Mouse (Mus musculus): ENCODE measurements at regions not wholly inside any gene's neighbourhood (a gene's known extent, or its start where the extent isn't known, plus 50 kb on each side); places are given as distances from the start of the nearest gene placed in this dataset.

DNA sequence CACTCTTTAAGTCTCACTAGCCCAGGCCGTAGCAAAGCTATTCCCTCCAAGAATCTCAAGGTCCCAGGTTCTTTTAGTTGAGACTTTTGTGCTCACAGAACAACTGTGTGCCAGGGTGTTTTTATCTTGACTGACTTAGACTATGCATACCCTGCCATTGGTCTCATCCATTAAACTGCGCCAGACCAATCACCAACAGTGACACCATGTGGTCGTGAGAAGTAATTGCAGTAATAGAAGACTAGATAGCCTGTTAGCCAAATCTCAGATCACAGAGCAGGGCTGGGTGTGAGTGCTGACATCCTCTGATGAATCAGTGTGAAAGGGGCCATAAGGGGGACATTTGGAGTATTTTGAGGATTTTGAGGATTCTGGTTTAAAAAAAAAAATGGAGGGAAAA lies 127.8 kb upstream of the Rpl38 start:
- no peak overlapping the region for H3K4me3 ChIP-seq (ENCODE audit: low read depth, low read length)
- H3K27ac ChIP-seq (replicated peaks; ENCODE audit: low read depth, low read length), result no peak overlapping the region
- no peaks in the 10 kb centered on the region for H3K27me3 ChIP-seq (replicated peaks; ENCODE audit: control insufficient read depth, insufficient read depth, low read length)
- peaks cover 11% of the 10 kb centered on the region; the same call in 1 of the 2 replicates for H3K4me1 ChIP-seq (ENCODE audit: control insufficient read depth, insufficient read depth, low read length)
- no peak overlapping the region for H3K4me2 ChIP-seq (ENCODE audit: low read depth, low read length)
- no peak for ATAC-seq (ENCODE audit: low read depth)
- H3K9me3 ChIP-seq (ENCODE audit: control insufficient read depth, low read length), result peaks cover 9% of the 10 kb centered on the region
- no peaks in the 10 kb centered on the region for H3K36me3 ChIP-seq (ENCODE audit: control insufficient read depth, insufficient read depth, low read length)
- WGBS, result 77% methylated on average over 3 of the region's 3 CpGs
- no peak for DNase-seq (ENCODE audit: low spot score)
- H3K9ac ChIP-seq (ENCODE audit: low read depth, low read length), result no peak overlapping the region

DNA sequence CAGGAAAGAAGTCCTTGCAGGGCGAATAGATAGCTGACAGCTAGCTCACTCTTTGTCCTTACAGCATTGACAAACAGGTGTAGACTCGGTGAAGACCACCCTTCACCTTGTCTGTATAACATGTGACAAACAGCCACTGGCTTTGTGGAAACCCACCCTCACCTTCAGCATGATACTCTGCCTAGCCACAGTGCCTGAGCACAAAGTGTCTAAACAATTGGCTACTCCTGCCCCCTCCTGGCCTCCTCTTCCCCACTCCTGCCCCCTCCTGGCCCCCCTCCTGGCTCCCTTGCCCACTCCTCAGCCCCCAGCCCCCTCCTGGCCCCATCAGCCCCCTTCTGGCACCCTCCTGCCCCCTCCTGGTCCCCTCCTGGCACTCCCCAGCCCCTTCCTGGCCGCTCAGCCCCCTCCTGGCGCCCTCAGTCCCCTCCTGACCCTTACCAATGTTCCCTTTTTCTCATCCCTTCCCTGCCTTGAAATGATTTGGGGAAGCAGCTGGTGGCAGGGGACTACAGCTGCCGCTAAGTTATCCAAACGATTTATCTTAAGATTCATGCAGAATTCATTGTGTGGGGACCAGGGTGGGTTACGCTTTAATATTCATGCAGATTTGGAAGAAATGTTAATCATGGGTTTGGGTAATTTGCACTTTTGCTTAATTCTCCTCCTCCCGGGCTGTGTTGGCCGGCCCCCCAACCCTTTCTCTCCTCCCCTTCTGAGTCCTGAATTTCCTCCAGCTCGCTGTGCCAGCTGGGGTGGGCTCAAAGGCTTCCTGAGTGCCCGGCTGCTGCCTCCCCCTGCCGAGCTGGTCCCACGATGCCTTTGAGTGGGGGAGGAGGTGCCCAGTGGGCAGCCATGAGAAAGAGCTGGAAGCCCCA lies 131.5 kb upstream of the Rpl38 start:
- H3K9ac ChIP-seq (ENCODE audit: low read depth, low read length), result peak overlapping the region; percentile 22; the same call in 1 of the 2 replicates
- H3K4me1 ChIP-seq (ENCODE audit: control insufficient read depth, insufficient read depth, low read length), result peaks cover 13% of the 10 kb centered on the region; the same call in 1 of the 2 replicates

DNA sequence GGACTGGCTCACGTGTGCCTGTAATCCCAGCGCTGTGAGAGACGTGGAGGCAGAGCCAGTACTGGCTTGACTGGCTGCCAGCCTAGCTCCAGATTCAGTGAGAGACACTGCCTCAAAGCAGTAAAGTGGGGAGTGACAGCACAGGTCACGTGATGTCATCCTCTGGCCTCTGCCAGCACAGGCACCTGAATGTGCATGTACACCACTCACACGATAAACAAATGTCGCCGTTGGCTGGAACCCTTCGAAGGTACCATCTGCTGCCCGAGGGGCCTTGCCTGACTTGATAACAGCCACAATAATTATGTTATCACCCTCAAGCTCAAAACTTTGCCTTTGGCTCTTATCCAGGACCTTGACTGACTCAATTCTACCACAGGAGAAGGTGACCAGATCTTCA lies 132.4 kb upstream of the Rpl38 start:
- peaks cover 8% of the 10 kb centered on the region for H3K9me3 ChIP-seq (ENCODE audit: control insufficient read depth, low read length)
- no peak overlapping the region for H3K4me3 ChIP-seq (ENCODE audit: low read depth, low read length)
- WGBS, result 91% methylated on average over 9 of the region's 9 CpGs
- H3K27ac ChIP-seq (replicated peaks; ENCODE audit: low read depth, low read length), result no peak overlapping the region
- H3K36me3 ChIP-seq (ENCODE audit: control insufficient read depth, insufficient read depth, low read length), result no peaks in the 10 kb centered on the region
- no peak overlapping the region for H3K4me2 ChIP-seq (ENCODE audit: low read depth, low read length)
- ATAC-seq (ENCODE audit: low read depth) (no peak), DNase-seq (ENCODE audit: low spot score) (no peak)
- H3K27me3 ChIP-seq (replicated peaks; ENCODE audit: control insufficient read depth, insufficient read depth, low read length), result no peaks in the 10 kb centered on the region
- no peak overlapping the region for H3K9ac ChIP-seq (ENCODE audit: low read depth, low read length)
- H3K4me1 ChIP-seq (ENCODE audit: control insufficient read depth, insufficient read depth, low read length), result peaks cover 13% of the 10 kb centered on the region; the same call in 1 of the 2 replicates

More for the DNA sequence above, 131.5 kb upstream of the Rpl38 start:
- Histone ChIP-seq H3K27me3 (replicated peaks; ENCODE audit: control insufficient read depth, insufficient read depth, low read length) (no peaks in the 10 kb centered on the region), H3K27ac (replicated peaks; ENCODE audit: low read depth, low read length) (no peak overlapping the region), H3K36me3 (ENCODE audit: control insufficient read depth, insufficient read depth, low read length) (no peaks in the 10 kb centered on the region), H3K4me2 (ENCODE audit: low read depth, low read length) (peak overlapping the region; percentile 23; the same call in 1 of the 2 replicates), H3K4me3 (ENCODE audit: low read depth, low read length) (no peak overlapping the region), H3K9me3 (ENCODE audit: control insufficient read depth, low read length) (peaks cover 9% of the 10 kb centered on the region)
- DNase-seq (ENCODE audit: low spot score) (peak; percentile 49), ATAC-seq (ENCODE audit: low read depth) (peak; percentile 38; the same call in 1 of the 2 replicates)
- 15% methylated on average over 13 of the region's 13 CpGs for WGBS

DNA sequence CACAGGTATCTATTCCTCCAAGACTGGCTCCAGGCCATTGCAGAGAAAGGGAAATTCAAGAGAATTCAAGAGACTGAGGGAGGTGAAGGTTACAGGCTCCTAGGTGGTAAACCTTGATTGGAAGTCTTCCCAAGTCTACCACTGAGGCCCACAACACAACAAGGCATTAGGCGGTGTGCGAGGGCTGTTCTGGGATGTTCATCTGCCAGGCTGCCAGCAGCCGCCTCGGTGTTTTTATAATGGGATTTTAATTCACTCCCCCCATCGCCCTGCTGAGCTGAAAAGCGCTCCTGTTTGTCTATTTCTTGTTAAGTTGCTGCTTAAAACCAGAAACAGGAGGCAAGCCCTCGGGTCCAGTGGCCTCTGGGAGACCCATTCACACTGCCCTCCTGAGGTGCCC lies 133.9 kb upstream of the Rpl38 start:
- 72% methylated on average over 7 of the region's 7 CpGs for WGBS
- ATAC-seq (ENCODE audit: low read depth), result no peak
- H3K4me3 ChIP-seq (ENCODE audit: low read depth, low read length), result no peak overlapping the region
- H3K36me3 ChIP-seq (ENCODE audit: control insufficient read depth, insufficient read depth, low read length), result no peaks in the 10 kb centered on the region
- H3K27ac ChIP-seq (replicated peaks; ENCODE audit: low read depth, low read length), result no peak overlapping the region
- no peak for DNase-seq (ENCODE audit: low spot score)
- H3K4me2 ChIP-seq (ENCODE audit: low read depth, low read length), result no peak overlapping the region
- no peaks in the 10 kb centered on the region for H3K9me3 ChIP-seq (ENCODE audit: control insufficient read depth, low read length)
- H3K9ac ChIP-seq (ENCODE audit: low read depth, low read length), result no peak overlapping the region
- H3K4me1 ChIP-seq (ENCODE audit: control insufficient read depth, insufficient read depth, low read length), result peaks cover 13% of the 10 kb centered on the region; the same call in 1 of the 2 replicates
- no peaks in the 10 kb centered on the region for H3K27me3 ChIP-seq (replicated peaks; ENCODE audit: control insufficient read depth, insufficient read depth, low read length)

DNA sequence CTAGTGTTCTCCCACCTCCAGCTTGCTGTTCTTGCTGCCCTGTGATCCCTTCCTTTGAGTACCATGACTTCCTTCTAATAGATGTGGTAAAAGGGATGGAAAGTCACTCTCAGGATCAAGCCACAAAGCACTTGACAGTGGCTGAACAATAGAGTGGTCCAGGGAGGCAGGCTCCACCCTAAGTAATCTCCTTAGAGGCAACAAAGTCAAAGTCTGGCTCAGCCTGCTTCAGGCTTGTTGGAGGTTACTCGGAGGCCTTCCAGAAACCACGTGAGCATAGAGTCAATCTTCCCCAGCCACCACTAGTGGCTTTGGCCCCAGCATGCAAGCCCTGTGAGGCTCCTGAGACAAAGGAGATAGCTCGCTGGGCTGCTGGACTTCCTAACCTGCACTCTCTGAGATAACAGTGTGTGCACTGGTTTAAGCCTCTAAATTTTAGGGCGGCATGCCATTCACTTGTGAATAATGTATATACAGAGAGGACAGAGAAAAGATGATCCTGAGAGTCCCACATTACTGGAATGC lies 137.0 kb upstream of the Rpl38 start:
- H3K9ac ChIP-seq (ENCODE audit: low read depth, low read length), result no peak overlapping the region
- no peaks in the 10 kb centered on the region for H3K9me3 ChIP-seq (ENCODE audit: control insufficient read depth, low read length)
- DNase-seq (ENCODE audit: low spot score) (no peak), ATAC-seq (ENCODE audit: low read depth) (no peak)
- 57% methylated on average over 4 of the region's 4 CpGs for WGBS
- no peaks in the 10 kb centered on the region for H3K27me3 ChIP-seq (replicated peaks; ENCODE audit: control insufficient read depth, insufficient read depth, low read length)
- 0 out of 2 replicates have a peak, but pooled peaks cover 2% of the 10 kb centered on the region for H3K4me1 ChIP-seq (ENCODE audit: control insufficient read depth, insufficient read depth, low read length)
- H3K4me2 ChIP-seq (ENCODE audit: low read depth, low read length), result no peak overlapping the region
- no peak overlapping the region for H3K27ac ChIP-seq (replicated peaks; ENCODE audit: low read depth, low read length)
- no peaks in the 10 kb centered on the region for H3K36me3 ChIP-seq (ENCODE audit: control insufficient read depth, insufficient read depth, low read length)
- H3K4me3 ChIP-seq (ENCODE audit: low read depth, low read length), result no peak overlapping the region

DNA sequence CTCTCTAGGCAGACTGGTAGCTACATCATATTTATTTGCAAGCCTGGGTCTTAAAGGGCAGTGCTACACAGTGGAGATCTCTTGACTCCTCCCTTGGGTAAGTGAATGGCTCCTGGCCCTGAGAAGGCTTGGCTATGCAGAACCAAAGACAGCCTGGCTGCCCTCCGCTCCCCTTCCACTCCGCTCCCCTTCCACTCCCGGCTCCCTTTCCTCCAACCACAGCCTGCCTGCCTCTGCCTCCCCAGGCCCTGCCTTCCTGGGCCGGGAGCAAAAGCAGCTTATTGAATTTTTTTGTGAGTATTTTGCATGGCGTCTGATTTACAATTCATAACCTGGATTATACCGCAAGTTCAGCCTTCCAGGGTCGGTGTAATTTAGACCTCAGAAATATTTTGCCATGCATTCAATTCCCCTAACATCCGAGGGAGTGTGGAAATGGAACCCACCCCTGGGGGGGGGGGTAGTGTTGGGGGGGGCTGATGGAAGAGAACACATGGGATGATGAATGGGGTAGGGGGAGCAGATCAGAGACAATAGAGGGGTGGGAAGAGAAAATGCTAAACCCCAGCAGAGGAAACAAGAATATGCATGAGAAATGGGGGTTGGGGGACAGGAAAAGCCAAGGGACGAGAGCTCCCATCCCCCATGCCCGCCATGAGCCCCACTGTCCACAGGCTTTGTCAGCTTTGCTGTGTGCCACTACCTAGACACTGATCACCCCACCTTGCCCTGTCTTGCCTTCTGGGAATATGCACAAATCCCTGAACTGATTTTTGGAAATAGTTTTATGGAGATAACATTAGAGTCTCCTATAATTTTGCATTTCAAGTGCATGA lies 139.2 kb upstream of the Rpl38 start:
- Histone ChIP-seq H3K9ac (ENCODE audit: low read depth, low read length) (no peak overlapping the region), H3K4me2 (ENCODE audit: low read depth, low read length) (no peak overlapping the region), H3K27ac (replicated peaks; ENCODE audit: low read depth, low read length) (no peak overlapping the region), H3K27me3 (replicated peaks; ENCODE audit: control insufficient read depth, insufficient read depth, low read length) (no peaks in the 10 kb centered on the region), H3K4me1 (ENCODE audit: control insufficient read depth, insufficient read depth, low read length) (no peaks in the 10 kb centered on the region), H3K36me3 (ENCODE audit: control insufficient read depth, insufficient read depth, low read length) (no peaks in the 10 kb centered on the region), H3K4me3 (ENCODE audit: low read depth, low read length) (no peak overlapping the region), H3K9me3 (ENCODE audit: control insufficient read depth, low read length) (no peaks in the 10 kb centered on the region)
- DNase-seq (ENCODE audit: low spot score) (no peak), ATAC-seq (ENCODE audit: low read depth) (no peak)
- WGBS, result 41% methylated on average over 10 of the region's 10 CpGs

DNA sequence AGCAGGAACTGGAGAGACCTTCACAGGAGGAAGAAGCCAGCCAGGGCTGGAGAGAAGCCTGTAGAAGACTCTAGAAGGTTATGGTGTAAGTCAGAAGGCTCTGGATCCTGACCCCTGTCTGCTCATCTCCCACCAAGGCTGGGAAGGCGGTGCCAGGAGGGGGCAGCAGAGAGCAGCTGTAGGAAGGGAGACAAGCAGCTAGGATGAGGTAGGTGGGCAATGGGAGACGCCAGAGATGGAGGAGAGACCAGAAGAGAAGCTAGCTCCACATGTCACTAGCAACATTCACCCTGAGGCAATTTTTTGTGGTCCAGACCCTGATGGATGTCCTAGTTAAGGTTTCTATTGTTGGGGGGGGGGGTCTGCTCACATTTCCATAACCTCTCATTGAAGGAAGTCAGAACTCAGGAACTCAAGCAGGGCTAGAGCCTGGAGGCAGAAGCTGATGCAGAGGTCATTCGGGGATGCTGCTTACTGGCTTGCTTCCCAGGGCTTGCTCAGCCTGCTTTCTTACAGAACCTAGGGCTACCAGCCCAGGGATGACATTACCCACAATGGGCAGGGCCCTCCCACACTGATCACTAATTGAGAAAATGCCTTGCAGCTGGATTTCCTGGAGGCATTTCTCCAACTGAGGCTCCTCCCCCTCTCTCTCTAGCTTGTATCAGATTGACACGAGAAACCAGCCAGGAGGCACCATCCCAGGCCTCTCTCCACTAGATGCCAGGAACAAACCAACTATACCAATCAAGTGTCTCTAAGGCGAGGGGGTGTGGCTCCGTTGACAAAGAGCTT lies 144.7 kb upstream of the Rpl38 start:
- no peak overlapping the region for H3K4me2 ChIP-seq (ENCODE audit: low read depth, low read length)
- H3K27ac ChIP-seq (replicated peaks; ENCODE audit: low read depth, low read length), result no peak overlapping the region
- no peaks in the 10 kb centered on the region for H3K4me1 ChIP-seq (ENCODE audit: control insufficient read depth, insufficient read depth, low read length)
- no peak overlapping the region for H3K9ac ChIP-seq (ENCODE audit: low read depth, low read length)
- no peaks in the 10 kb centered on the region for H3K9me3 ChIP-seq (ENCODE audit: control insufficient read depth, low read length)
- no peaks in the 10 kb centered on the region for H3K36me3 ChIP-seq (ENCODE audit: control insufficient read depth, insufficient read depth, low read length)
- no peaks in the 10 kb centered on the region for H3K27me3 ChIP-seq (replicated peaks; ENCODE audit: control insufficient read depth, insufficient read depth, low read length)
- no peak overlapping the region for H3K4me3 ChIP-seq (ENCODE audit: low read depth, low read length)
- ATAC-seq (ENCODE audit: low read depth) (0 out of 2 replicates have a peak, but pooled peaks have one; percentile 30), DNase-seq (ENCODE audit: low spot score) (peak; percentile 61)
- WGBS, result 37% methylated on average over 6 of the region's 6 CpGs

DNA sequence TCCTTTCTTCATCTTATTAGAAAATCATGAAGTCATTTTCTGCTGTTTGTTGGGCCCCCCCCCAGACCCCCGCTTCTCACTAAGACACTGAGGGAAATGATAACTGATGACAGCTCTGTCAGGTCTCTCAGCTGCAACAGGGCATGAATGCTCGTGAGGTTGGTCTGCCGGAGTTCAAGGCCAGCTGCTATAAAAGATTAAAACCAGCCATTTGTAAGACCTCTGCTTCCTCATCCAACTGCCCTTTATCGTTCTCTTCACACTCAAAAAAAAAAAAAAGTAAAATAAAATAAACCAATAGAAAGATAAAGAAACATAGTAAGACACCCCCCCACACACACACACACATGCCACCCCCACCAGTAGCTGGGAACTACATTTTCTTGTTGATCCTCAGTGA lies 153.0 kb upstream of the Rpl38 start:
- 47% methylated on average over 4 of the region's 4 CpGs for WGBS
- Histone ChIP-seq H3K4me3 (ENCODE audit: low read depth, low read length) (no peak overlapping the region), H3K9me3 (ENCODE audit: control insufficient read depth, low read length) (no peaks in the 10 kb centered on the region), H3K4me1 (ENCODE audit: control insufficient read depth, insufficient read depth, low read length) (no peaks in the 10 kb centered on the region), H3K27ac (replicated peaks; ENCODE audit: low read depth, low read length) (no peak overlapping the region), H3K4me2 (ENCODE audit: low read depth, low read length) (no peak overlapping the region), H3K36me3 (ENCODE audit: control insufficient read depth, insufficient read depth, low read length) (no peaks in the 10 kb centered on the region), H3K27me3 (replicated peaks; ENCODE audit: control insufficient read depth, insufficient read depth, low read length) (0 out of 2 replicates have a peak, but pooled peaks cover 6% of the 10 kb centered on the region), H3K9ac (ENCODE audit: low read depth, low read length) (no peak overlapping the region)
- DNase-seq (ENCODE audit: low spot score), result no peak
- ATAC-seq (ENCODE audit: low read depth), result no peak

All from embryonic facial prominence, embryonic 14.5 days (tissue).